Mouse (Mus musculus) lung, embryonic 14.5 days (tissue): Measurements from ENCODE around the gene Adamts15. TPM values are rescaled to one million over a fixed set of nuclear protein-coding genes. Genes with fewer than 3 reads are reported as not detected.

Experiments used
- ATAC-seq: fragments of 200-750 bp; cut with Nextera tagmentation; 2 replicates; pipeline ENCODE4 v1.8.0; 2017; ENCODE audit warnings: mild to moderate bottlenecking, moderate TSS enrichment, moderate library complexity; ENCODE audit not compliant: insufficient read depth
- DNase-seq: peaks from one replicate; pipeline ENCODE4 v3.0.0-alpha.2; 2015
- H3K27ac ChIP-seq: fragments of 300-500 bp; sonication (generic); 2 replicates; pipeline ENCODE4 v1.5.1; 2014; ENCODE audit warnings: low read depth, mild to moderate bottlenecking, moderate library complexity
- H3K27me3 ChIP-seq: fragments of 300-500 bp; sonication (generic); 2 replicates; pipeline ENCODE4 v1.6.1; 2014; ENCODE audit warnings: low read length, control low read depth; ENCODE audit not compliant: insufficient read depth
- H3K36me3 ChIP-seq: fragments of 300-500 bp; sonication (generic); 2 replicates; pipeline ENCODE4 v1.6.1; 2014; ENCODE audit warnings: control low read depth; ENCODE audit not compliant: insufficient read depth
- H3K4me1 ChIP-seq: fragments of 300-500 bp; sonication (generic); 2 replicates; pipeline ENCODE4 v1.6.1; 2014; ENCODE audit warnings: antibody characterized with exemption, control low read depth; ENCODE audit not compliant: insufficient read depth
- H3K4me2 ChIP-seq: fragments of 300-500 bp; sonication (generic); 2 replicates; pipeline ENCODE4 v1.6.1; 2014; ENCODE audit warnings: mild to moderate bottlenecking
- H3K4me3 ChIP-seq: fragments of 300-500 bp; sonication (generic); 2 replicates; pipeline ENCODE4 v1.5.1; 2014; ENCODE audit warnings: low read depth, low read length
- H3K9ac ChIP-seq: fragments of 300-500 bp; sonication (generic); 2 replicates; pipeline ENCODE4 v1.6.1; 2014
- H3K9me3 ChIP-seq: fragments of 300-500 bp; sonication (generic); 2 replicates; pipeline ENCODE4 v1.6.1; 2016; ENCODE audit warnings: low read depth, low read length, control low read depth
- CTCF ChIP-seq: IDR thresholded peaks from 2 replicates; pipeline ENCODE4 v1.5.1; 2016; ENCODE audit warnings: antibody characterized with exemption, low read depth
- WGBS: fragments of 180-500 bp; shearing (Covaris S2); extraction: QIAGEN DNeasy Blood & Tissue Kit; methylation state at CpG from one replicate; pipeline ENCODE4 v1.1.7; 2014; 5-methylcytosine and 5-hydroxymethylcytosine counted together
- polyA plus RNA-seq: library from polyadenylated mRNA; unstranded; fragments of >200 nt; fragmentation: Nextera tagmentation; extraction: Ambion mirVana; gene quantifications from 2 replicates; pipeline ENCODE4 v1.2.1, GENCODE M21; 2014

Gene Adamts15
- polyA plus RNA-seq, 1 experiment from 2014 or later: 6.2 TPM

- H3K27ac ChIP-seq: no peak overlapping the region
- 62% methylated on average over 2 of the region's 2 CpGs for WGBS
- no peak overlapping the region for H3K9ac ChIP-seq
- no peak overlapping the region for H3K4me3 ChIP-seq
- no peaks in the 10 kb centered on the region for H3K4me1 ChIP-seq
- no peaks in the 10 kb centered on the region for H3K27me3 ChIP-seq
- no peak for TF ChIP-seq CTCF
- no peak for ATAC-seq
- H3K4me2 ChIP-seq: no peak overlapping the region
- H3K36me3 ChIP-seq: no peaks in the 10 kb centered on the region
- DNase-seq: no peak
- H3K9me3 ChIP-seq: no peaks in the 10 kb centered on the region
Measured at GRCm38 (mm10) chr9:30855837-30856236, 66.4 kb downstream of the Adamts15 start.

GRCm38 (mm10) chr9:30851841-30852240 is 70.4 kb downstream of the Adamts15 start:
- Histone ChIP-seq H3K4me3 (no peak overlapping the region), H3K36me3 (no peaks in the 10 kb centered on the region), H3K4me2 (no peak overlapping the region), H3K9me3 (no peaks in the 10 kb centered on the region), H3K9ac (no peak overlapping the region), H3K4me1 (no peaks in the 10 kb centered on the region), H3K27me3 (no peaks in the 10 kb centered on the region), H3K27ac (no peak overlapping the region)
- WGBS: 88% methylated on average over 2 of the region's 2 CpGs
- no peak for TF ChIP-seq CTCF
- no peak for ATAC-seq
- no peak for DNase-seq

GRCm38 (mm10) chr9:30849951-30850350 is 72.3 kb downstream of the Adamts15 start:
- WGBS: 67% methylated on average over 4 of the region's 4 CpGs
- TF ChIP-seq CTCF: no peak
- DNase-seq (no peak), ATAC-seq (no peak)
- peaks cover 3% of the 10 kb centered on the region; the same call in 1 of the 2 replicates for H3K4me1 ChIP-seq
- H3K36me3 ChIP-seq: no peaks in the 10 kb centered on the region
- H3K27me3 ChIP-seq: no peaks in the 10 kb centered on the region
- no peak overlapping the region for H3K27ac ChIP-seq
- no peak overlapping the region for H3K4me3 ChIP-seq
- H3K9me3 ChIP-seq: no peaks in the 10 kb centered on the region
- H3K4me2 ChIP-seq: no peak overlapping the region
- H3K9ac ChIP-seq: no peak overlapping the region

- ATAC-seq (no peak), DNase-seq (no peak)
- Histone ChIP-seq H3K9ac (no peak overlapping the region), H3K9me3 (no peaks in the 10 kb centered on the region), H3K36me3 (no peaks in the 10 kb centered on the region), H3K4me2 (no peak overlapping the region), H3K27ac (no peak overlapping the region), H3K27me3 (no peaks in the 10 kb centered on the region), H3K4me3 (no peak overlapping the region), H3K4me1 (peaks cover 3% of the 10 kb centered on the region; the same call in 1 of the 2 replicates)
- no peak for TF ChIP-seq CTCF
- WGBS: 79% methylated on average over 8 of the region's 8 CpGs
Measured at GRCm38 (mm10) chr9:30849444-30849843, 72.8 kb downstream of the Adamts15 start.

Other genes starting within 250 kb of the Adamts15 start
- gene Adamts8, start 20.1 kb upstream of the Adamts15 start, polyA plus RNA-seq: 2.0 and 3.1 TPM in 2 replicates
- gene Zbtb44, start 108.2 kb upstream of the Adamts15 start, polyA plus RNA-seq: 8.0 TPM in 2 replicates
- gene St14, start 209.4 kb upstream of the Adamts15 start, polyA plus RNA-seq: 35.5 and 42.1 TPM in 2 replicates